Mouse (Mus musculus) adipocyte (in vitro differentiated cells): ENCODE measurements around the gene Tdrd9.
A peak's percentile ranks its signal among the peaks of the same experiment; 100 is the strongest.
"Not testable (repeated sequence)": the region's sequence is repeated elsewhere in the genome, so short reads cannot be mapped to it uniquely, and the experiment has no call there.

Source experiments
- DNase-seq: peaks from one replicate; pipeline ENCODE4 v3.0.0-alpha.2; 2016; ENCODE audit warnings: low spot score

Tdrd9 gene

GRCm38 (mm10) chr12:112027408-112027807 is 56.0 kb downstream of the Tdrd9 start:
- no peak for DNase-seq

DNA sequence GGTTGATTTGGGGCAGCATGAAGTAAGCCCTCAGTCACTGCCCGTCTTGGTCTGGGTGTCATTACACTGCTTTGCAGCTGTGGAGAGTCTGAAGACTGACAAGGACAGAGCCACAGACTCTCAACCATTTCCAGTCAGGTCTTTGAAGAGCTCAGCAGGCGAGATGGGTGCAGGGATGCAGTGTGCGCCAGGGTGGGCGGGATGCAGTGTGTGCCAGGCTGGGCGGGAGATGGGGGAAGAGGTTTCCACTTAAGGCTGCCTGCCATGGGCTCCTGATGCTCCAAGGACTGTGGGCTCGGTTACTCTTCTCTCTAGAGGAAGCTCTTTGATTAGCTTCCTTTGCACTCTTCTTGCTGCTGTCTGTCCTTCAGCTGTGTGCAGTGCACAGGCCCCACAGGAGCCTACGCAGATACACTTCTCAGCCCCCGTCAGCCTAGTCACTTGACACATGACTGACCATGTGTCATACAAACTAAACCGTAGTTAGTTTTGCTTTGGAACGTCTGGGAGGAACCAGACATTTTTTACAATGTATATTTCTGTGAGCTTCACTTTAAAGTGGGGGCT is 62.1 kb downstream of the Tdrd9 start:
- DNase-seq, result no peak

GRCm38 (mm10) chr12:112035341-112036100 is 64.2 kb downstream of the Tdrd9 start:
- DNase-seq, result not testable (repeated sequence)

DNA sequence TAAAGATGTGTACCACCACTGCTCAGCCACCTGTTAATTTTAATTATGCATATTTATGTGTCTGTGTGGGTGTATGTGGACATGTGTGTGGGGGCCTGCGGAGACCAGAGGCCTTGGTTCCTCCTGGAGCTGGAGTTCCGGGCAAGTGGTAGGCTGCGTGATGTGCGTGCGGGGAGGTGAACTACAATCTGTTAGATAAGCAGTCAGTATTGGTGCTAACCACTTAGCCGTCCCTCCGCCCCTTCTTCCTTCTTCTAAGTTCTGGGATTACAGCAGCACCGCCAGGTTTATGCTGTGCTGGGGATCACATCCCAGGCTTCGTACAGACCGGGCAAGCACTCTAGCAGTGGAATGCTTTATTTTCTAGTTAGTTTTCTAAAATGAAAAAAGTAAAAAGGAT is 67.1 kb downstream of the Tdrd9 start:
- no peak for DNase-seq

GRCm38 (mm10) chr12:112039169-112039568 is 67.8 kb downstream of the Tdrd9 start:
- DNase-seq, result no peak

GRCm38 (mm10) chr12:112042681-112043080 is 71.3 kb downstream of the Tdrd9 start:
- DNase-seq, result no peak

- DNase-seq, result peak; percentile 50
These were observed 106.3 kb downstream of the Tdrd9 start for GRCm38 (mm10) chr12:112077651-112078050.

GRCm38 (mm10) chr12:112079911-112080310 is 108.6 kb downstream of the Tdrd9 start:
- DNase-seq, result no peak

DNA sequence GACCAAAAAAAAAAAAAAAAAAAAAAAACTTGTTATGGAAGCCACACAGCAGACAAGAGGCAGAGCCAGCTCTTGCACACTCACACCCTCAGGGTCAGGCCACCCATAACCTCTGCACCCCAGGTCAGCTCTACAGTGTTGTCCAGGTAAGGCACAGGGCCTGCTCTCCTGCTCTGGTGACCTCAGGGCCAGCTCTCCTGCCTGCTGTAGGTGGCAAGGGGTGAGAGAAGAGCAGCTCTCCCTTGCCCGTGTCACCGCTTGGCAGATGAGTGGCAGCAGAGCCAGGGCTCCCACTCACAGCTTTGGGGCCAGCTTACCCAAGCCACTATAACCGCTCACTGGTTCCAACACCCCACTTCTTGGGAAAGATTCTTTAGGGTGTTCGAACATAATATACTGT is 109.6 kb downstream of the Tdrd9 start:
- DNase-seq, result no peak

GRCm38 (mm10) chr12:112082241-112082640 is 110.9 kb downstream of the Tdrd9 start:
- no peak for DNase-seq

DNA sequence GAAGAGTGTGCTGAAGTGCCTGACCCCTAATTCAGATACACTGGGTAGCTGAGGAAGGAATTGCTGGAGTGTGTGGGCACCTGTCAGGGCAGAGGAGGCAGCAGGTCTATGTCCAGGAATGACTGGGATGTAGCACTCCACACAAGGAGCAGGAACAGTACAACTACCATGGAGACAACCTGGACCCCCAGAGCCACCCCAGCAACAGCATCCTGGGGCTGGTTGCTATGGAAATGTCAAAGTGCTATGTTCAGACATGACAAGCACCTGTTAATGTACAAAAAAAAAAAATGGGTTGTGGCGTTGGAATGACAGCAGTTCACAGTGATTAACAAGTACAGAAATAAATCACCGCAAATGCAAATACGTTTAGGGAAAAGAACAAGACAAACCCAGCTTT is 114.9 kb downstream of the Tdrd9 start:
- no peak for DNase-seq

- no peak for DNase-seq
These were observed 115.4 kb downstream of the Tdrd9 start for GRCm38 (mm10) chr12:112086726-112087125.

GRCm38 (mm10) chr12:112088609-112089324 is 117.4 kb downstream of the Tdrd9 start:
- no peak for DNase-seq

DNA sequence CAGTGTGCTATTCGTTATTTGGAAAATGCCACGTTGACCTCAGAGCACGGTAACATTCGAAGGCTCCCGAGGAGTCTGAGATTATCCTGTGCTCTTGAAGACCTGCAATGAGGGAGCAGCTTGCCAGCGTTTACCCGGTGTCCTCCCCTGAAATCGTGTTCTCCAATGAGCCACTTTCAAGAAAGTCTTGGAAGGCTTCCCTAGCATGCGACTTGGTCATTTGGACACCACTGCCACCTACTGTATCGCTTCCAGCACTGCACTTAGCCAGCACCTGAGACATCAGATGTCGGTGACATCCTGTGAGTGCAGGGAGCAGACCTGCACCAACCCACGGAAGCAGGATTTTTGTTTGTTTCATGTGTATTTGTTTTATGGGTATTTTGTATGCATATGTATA is 119.7 kb downstream of the Tdrd9 start:
- DNase-seq, result peak; percentile 76

DNA sequence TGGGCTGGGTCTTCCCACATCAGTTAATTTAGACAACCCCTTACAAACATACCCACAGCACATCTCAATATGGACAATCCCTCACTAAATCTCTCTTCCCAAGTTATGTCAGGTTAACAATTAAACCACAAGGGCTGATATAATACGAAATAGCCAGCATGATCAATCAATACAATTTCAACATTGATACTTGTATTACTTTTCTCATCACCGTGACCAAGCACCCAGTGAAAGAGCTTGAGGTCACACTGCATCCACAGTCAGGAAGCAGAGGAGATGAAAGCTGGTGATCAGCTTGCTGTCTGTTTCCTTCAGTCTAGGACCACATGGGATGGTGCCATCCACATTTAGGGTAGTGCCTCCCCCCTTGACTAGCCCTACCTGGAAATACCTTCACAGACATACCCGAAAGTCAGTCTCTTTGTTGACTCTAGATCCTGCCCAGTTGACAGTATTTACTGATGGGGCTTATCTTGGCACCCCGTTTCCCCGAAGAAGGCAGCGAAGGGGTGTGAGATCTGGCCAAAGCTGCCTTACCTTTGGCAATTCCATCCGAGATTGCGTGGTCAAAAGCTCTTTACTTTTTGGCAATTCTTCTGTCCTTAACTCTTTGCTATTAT is 123.0 kb downstream of the Tdrd9 start:
- DNase-seq, result no peak

DNA sequence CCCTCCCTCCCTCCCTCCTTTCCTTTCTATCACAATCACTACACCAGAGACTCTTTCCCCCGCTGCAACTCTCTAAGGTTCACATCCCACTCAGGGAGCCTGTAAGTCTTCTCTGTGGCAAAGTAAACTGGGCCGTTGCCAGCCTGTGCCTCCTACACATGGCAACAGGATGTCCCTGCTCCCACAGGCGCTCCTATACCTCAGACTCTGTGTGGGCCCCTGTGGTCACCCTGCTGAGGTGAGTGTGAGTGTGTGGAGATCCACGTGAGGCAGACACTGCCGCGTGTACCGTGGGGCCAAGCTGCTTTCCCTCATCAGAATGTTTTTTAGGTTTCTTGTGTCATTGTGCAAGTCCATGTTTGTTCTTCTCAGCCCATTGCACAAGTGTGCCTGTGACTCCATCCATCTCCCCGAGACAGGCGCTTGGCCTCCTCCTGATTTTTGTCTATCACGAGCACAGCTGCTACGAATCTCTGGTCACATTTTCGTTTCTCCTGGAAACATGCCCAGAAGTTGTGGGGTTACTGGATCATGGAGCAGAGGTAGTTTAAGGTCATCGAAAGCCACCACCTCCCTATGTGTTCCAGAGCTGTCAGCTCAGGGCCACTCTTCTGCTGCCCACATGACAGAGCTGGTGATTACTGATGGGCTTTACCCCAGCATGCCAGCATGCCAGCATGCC is 124.8 kb downstream of the Tdrd9 start:
- DNase-seq, result peak; percentile 84

DNA sequence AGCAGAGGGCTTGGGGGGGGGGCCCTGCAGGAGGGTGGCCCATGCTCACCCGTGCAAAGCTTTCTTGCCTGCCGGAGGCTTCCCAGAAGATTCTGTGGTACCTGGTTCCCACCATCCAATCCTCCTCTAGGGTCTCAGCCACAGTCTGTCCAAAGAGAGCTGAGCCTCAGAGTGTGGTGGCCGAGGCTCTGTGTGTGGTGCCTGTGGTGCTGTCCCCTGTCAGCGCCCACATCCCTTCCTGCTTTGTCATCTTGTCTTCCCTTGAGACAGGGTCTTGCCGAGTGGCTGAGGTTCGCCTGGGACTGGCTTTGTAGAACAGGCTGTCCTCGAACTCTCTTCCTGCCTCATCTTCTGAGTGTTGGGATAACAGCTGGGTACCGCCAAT is 125.4 kb downstream of the Tdrd9 start:
- DNase-seq, result no peak

- DNase-seq, result no peak
These were observed 128.7 kb downstream of the Tdrd9 start for GRCm38 (mm10) chr12:112100106-112100505.

DNA sequence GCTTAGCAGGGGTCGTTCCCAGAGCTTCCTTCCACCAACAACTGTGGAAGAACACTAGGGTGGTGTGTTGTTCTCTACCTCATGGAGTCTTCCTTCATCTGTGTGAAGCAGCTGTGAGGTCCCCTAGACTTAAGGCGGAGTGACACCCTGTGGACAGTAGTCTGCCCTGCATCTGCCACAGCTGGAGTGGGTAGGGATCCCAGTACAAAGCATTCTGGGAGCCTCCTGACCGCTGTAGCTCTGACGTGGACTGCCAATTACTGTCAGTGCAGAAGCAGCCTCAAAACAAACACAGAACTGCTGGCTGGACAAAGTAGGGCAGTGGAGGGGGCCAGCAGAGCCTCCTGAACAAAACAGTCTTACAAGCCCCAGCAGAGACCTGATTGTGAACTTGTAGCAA is 129.7 kb downstream of the Tdrd9 start:
- DNase-seq, result peak; percentile 22

- peak; percentile 14 for DNase-seq
These were observed 131.8 kb downstream of the Tdrd9 start for GRCm38 (mm10) chr12:112103179-112103578.

GRCm38 (mm10) chr12:112104890-112105289 is 133.5 kb downstream of the Tdrd9 start:
- DNase-seq, result no peak

DNA sequence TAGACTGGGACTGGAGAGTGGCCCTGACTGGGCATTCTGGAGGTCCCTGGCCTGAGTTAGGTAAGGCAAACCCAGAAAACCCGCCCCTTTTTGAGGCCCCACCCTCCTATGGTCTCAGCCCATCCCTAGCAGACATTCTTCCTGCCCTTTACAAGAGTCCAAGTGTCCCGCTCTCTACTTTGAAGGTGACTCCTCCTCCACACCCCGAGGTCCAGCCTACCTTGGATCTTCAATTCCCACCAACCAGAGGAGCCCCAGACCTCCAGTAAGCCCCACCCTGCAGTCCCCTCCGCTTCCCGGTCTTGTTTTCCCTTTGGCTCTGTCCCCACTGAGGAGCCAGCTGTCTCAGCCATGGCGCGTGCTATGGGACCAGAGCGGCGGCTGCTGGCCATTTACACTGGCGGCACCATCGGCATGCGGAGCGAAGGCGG is 135.2 kb downstream of the Tdrd9 start, which contains the start of gene Aspg:
Aspg (plus strand) TSS at position 139 of the 431 bp plus-strand sequence.
- no peak for DNase-seq
